Comparison of ENCODE assay signal across 1 mouse cellular context in the genomic region with DNA sequence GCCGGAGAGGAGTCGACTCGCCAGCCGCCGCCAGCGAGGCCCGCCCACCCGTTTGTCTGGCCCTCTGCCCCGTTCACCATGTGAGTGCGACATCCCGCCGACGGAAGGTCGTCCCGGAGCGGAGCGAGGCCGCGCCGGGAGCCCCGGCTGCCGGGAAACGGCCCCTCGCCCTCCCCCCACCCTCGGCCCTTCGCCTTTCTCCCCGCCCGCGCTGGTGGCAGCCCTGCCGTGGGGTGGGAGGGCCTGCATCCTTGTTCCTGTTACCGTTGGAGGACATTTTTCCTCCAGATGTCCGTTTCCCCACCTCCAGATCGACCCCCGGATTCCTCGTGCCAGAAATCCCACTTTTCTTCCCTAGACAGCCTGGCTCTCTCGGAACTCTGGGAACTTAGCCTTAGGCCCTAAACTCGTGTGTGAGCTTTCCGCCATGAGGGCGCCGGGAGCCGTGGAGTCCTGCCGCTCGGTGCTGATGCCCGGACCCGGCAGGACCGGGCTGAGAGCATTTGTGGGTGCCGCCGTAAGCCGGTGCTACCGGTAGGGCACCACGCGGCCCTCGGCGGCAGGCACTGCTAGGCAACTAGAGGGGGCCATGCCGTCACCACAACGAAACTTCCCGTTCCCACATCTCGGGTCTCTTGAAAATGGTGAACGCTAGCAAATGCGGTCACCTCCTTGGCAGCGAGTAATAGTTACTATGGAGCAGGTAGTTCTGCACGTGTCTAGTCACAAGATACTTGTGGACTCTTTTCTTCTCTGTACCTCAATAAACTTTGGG.
TF ChIP-seq lines count a peak whose summit lies in the region.

No protein-coding gene starts in this region.

TF ChIP-seq in myocyte, 11 proteins besides CTCF, POLR2A, EP300 and RAD21:
- TF ChIP-seq MYOD1 (IDR thresholded peaks at IDR 0.05; ENCODE audit: control insufficient read depth in 1 of 3, insufficient read length in 2 of 3, low read depth in 2 of 3): no peak
- TF ChIP-seq POLR2AphosphoS2 (IDR thresholded peaks at IDR 0.05; ENCODE audit: insufficient read length, low read depth): peak; percentile 24
